Mouse (Mus musculus) frontal cortex, adult 2 months (tissue): ENCODE data around the gene Flvcr1. TPM values are rescaled to one million over a fixed set of nuclear protein-coding genes. Genes with fewer than 3 reads are reported as not detected.

Experiments
- DNase-seq, 2 experiments: peaks; one replicate each; pipeline ENCODE4 v3.0.0; 2022; ENCODE audit warnings: low spot score in 1 of 2; ENCODE audit errors: extremely low spot score in 1 of 2
- polyA plus RNA-seq: library from polyadenylated mRNA; depleted of rRNA; stranded (reverse); fragments of >200 nt; gene quantifications from 2 replicates; pipeline ENCODE4 v1.2.3, GENCODE M21; 2012; rRNA removed

Flvcr1 gene
- polyA plus RNA-seq = 19.5 and 19.8 TPM in 2 replicates

DNA sequence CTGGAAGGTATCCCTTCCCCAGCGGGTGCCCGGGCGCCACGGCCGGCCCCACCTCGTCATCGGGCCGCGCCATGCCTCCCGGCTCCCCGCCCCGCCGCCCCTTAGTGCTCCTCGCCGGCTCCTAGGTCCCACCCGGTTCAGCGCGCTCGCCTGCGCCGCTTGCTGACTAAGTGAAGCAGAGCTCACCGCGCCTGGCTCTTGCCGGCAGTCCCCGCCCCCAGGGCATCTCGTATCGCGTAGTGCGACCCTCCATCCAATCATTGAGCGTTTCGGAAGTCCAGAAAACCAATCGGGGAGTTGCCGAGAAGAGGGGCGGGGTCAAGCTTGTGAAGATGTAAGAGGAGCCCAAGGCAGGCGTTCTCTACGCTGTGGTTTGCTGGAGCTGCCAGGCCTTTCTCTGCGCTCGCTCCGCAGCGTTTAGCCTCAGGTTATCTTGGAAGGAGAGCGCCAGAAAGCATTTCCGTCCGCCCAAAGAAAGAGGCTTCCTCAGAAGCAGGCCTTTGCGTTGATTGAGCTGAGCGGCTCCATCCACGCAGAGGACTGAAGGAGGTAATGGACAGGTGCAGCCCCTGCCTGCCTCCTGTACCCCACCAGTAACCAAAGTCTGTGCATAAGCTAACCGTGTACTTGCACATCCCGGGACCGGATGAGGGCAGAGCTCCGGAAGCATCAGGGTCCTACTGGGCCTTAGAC is at the start of gene Flvcr1:
Gene Flvcr1, minus strand, starts transcription at position 138 of the 693 bp plus-strand sequence.
- DNase-seq = peak; percentile 98 to 99

DNA sequence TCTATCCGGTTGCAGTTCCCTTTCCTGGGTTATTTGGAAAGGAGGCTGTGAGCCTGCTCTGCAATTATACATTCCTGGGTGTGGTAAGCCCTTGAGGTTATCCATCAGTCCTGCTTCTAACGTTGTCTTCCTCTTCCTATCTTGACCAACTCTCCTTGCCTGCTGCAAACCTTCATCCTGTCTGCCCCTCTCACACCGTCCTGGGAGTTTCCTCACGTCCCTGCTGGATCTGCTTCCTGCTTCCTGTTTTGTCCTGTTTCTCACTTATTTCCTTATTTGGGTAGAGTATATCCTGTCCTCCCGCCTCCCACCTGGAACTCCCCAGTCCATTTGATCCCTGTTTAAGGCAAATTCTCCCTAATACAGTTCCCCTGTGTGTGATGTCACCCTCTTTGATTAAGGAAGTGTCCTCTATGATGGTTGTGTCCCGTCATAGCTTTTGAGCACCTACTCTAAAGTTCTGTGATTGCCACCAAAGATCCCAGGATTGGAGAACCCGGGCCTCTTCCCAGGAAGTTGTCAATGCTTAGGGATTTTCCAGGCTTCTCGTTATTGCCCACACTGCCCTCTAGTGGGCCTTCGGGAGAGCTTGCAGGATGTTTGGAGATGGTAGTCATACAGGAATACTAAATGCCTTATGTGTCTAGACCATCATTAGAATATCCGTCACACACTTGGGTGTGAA is 49.4 kb upstream of the Flvcr1 start:
- peak in 1 of 2 experiments; percentile 71 for DNase-seq

DNA sequence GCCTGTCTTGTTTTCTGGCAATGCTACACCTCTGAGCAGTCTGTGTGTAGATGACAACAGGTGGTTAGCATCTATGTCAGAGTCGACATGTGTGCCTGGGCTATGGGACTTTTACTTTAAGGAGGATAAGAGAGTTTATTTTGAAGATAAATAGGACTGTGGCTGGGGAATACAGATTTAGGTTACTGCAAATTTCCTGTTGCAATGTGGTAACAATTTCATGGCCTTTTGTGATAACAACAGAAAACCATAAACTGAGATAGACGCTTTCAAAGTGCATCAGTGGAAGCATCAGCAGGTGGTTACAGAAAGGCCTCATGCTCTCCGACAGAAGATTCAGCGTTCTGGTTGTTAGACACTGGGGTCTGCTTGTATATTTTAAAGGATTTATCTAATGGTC is 47.5 kb upstream of the Flvcr1 start:
- no peak for DNase-seq

DNA sequence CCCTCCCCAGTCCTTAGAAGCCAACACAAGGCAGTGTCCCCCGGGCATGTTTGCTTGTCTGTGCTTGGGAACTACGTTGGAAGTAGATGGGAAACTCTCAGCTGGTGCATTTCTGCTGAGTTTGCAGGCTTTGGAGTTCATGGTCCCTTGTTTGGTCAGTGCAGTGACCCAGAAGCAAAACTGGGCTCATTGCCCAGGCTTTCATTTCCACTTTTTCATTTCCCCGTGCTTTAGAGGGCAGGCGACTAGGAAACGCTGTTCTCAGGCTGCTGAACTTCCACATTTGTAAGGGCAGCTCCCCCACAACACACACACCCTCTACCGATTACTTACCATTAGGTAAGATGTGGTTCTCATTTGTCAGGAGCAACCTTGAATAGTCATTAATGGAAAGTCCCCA is 47.0 kb upstream of the Flvcr1 start:
- peak in 1 of 2 experiments; percentile 50 for DNase-seq

DNA sequence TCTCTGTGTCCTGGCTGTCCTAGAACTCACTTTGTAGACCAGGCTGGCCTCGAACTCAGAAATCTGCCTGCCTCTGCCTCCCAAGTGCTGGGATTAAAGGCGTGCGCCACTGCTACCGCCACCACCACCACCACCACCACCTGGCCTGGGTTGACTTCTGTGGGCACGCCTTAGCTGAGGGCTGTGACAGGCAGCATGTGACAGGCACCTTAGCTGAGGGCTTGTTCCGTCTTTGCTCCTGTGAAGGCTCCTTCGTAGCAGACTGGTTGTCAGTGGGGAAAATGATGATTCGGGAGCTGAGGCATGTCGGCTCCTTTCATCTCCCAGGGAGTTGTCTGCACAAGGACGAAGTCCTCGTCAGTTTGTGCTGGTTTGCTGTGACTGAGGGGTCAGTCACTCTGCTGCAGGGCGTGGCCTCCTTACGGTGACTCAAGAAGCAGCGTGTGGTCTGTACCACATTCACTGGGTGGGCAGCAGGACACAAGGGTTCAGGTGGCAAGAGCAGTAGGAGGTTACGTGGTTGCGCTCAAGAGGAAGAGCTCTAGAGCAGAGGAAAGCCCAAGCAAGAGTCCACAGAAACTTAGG is 46.5 kb upstream of the Flvcr1 start:
- no peak for DNase-seq

DNA sequence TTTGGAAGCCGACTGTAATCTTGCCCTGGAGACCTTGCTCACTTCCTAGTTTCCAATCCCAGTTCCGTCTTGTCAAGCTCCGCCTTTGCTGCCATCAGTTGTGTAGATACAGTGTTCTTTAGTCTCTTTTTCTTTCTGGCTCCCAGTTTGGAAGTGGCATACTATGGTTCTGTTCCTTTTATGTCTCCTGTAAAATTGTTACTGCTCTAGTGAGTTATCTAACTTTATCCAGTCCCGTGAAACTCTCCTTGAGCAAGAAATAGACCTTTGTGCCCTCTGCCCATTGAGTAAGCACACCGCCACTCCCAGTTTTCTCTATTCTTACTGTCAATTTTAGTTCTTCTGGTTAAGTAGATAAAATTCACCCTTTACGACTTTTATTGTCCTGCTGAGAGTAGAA is 45.7 kb upstream of the Flvcr1 start:
- no peak for DNase-seq

DNA sequence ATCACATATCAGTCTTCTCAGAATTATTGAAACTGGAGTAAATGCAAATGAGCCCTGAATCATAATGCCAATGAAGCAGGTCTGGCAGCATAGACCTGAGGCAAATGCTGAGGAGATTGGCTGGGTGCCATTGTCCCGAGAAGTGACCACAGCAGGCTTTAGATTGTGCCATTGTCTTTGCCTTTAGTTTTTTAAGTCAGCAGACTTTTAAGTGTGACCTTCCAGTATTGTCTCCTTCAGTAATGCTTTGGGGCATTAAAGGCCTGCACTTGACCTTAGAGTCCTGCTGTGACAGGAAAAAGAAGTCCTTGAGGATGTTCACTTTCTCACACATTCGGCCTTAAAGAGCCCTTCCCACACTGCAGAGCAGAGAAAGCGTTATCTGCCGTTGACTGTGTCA is 44.3 kb upstream of the Flvcr1 start:
- no peak for DNase-seq

DNA sequence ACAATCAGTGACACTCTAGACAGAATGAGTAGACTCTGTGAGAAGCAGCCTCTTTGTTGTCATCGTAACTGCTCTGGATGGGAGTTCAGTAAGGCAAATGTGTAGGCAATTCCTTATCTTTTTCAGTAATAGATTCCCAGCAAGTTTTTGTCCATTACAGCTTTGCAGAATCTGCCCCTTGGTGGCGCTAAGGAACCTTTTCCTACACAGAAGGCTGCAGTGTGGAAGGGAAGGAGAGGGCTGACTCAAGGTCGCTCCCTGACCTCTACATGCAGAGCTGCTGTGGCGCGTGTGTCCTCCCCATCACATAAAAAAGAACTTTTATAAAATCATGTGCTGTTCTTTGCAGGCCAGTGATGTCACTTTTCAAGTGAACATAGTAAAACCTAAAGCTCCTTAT is 42.4 kb upstream of the Flvcr1 start:
- no peak for DNase-seq

DNA sequence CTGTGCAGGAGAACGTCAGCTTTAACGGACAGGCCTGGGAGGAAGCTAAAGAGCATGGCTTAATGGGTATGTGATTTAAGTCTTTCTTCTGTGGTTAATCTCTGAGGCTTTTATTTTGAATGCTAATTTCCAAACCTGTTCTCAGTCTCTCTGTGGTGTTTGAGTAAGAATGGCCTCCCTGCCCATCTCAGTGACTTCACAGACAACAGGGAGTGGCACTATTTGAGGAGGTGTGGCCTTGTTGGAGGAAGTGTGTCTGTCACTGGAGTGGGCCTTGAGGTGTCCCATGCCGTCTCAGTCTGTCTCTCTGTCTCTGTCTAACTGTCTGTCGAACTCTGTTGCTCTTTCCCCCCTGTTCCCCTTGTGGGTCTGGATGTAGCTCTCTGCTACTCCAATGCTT is 39.2 kb upstream of the Flvcr1 start:
- no peak for DNase-seq

DNA sequence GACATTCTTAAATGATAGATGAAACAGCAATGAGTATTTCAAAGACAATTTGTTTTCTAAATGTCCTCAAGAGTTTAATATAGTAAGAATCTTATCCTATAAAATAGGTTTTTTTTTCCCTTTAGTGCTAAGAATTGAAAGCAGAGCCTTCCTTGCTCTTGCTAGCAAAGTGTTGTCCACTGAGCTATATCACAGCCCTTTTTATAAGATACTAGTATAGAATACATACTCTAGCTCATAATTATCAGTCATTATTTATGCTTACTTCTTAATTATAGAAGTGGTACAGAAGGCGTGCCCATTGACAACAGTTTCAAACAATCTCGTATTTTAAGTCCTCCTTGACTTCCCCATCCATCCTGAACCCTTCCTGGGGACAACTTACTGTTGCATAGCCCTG is 38.6 kb upstream of the Flvcr1 start:
- DNase-seq = no peak

DNA sequence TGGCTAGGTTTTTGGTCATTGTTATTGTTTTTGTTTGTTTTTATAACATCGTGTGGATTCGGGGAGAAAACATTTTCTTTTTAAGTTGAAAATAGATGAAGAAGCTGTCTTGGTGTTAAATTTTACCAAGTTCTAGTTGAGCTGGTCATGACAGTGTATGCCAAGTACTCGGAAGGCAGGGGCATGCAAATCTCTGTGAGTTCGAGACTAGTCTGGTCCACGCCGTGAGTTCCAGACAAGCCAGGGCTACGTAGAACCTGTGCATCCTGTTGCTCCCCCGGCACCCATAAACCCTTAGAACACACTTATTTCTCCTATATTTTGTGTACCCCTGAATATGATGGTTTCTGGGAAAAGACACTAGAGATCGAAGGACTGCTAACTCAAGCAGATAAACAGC is 37.7 kb upstream of the Flvcr1 start:
- no peak for DNase-seq

DNA sequence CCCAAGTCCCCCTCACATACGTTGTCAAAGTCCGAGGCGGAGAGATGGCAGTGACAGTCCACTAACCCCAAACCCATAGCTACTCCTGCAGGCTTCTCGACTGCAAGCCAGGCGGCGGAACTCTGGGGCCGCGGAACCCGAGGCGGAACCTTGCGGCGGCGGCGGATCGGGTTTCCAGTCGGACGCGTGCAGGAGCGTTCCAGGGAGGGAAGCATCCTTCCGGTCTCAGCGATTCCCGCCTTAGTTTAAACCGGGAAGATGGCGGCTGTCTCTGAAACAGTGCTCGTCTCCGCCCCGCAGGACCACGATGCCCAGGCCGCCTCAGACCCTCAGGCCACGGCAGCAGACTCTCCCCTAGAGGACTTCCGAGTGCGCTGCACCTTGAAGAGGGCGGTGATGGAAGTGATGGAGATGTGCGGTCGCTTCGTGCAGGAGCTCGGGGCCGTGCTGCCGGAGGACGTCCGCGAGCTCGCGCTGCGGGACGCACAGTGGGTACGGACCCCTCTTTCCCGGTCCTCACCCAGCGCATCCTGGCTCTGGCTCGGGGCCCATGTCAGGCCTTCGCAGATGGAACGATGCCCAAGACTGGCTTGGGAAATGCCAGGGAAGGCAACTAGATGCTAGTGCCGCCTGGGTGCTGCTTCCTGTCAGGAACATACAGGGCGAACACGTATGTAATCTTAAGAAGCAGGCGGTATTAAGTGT is 37.0 kb upstream of the Flvcr1 start, which contains the start of the genes Tatdn3 and Nsl1:
Gene Tatdn3, minus strand, starts transcription at position 152 of the 705 bp plus-strand sequence.
Gene Nsl1, plus strand, starts transcription at position 232 of the 705 bp plus-strand sequence.
- peak; percentile 59 to 96 for DNase-seq

DNA sequence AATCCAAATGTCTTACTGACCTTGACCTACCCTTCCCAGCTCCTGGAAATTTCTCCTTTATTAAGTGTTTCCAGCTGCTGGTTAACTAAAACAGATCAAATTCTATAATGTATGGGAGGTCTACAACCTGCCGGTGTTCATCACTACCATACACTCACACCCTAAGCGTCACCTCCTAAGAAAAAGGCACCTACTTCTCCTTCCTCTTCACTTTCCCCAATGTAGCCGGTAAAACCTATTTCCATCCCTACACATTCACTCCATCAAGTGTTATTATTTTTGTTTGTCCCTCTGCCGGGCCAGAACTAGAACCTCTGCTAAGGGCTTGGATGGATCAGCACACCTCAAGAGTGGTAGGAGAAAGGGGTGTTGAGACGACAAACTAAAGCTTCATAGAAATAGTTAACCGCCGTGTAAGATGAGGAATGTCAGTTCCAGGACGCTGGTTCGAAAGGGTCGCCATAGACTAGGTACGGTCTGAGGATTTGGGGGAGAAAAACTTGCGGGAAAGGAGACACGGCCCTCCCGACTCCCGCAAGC is 36.4 kb upstream of the Flvcr1 start:
- DNase-seq = peak in 1 of 2 experiments; percentile 12

DNA sequence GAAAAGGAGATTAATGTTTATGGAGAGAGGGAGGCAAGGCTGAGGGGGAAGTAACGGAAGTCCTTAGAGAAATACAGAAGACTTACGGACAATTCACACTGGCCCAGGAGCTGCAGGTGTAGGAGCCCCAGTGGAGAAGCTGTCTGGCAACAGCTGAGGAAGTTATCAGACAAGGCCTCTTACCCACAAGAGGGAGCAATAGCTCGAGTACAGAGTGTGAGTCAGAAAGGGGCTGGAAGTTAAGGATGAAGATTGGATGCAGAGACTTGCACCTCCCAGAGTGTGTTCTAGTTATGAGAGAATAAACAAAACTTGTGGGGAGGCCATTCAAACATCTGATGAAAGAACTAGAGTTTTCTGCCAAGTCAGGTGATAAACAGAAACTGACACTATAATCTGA is 31.5 kb upstream of the Flvcr1 start:
- DNase-seq = no peak

DNA sequence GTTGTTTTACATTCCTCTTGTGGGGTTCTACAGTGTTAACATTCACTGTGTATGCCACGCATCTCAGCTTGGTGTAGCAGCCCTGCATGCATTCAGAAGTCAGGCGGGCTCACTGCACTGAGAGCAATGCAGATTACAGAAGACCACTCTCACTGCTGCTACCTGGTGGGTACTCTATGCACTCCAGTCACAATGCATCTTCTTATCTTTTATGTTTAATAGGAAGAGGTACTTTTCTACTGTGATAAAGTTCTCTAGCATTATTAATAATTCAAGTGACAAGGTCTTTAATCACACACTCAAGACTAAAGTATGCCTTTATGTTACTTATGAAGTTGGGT is 29.5 kb upstream of the Flvcr1 start:
- DNase-seq = no peak

DNA sequence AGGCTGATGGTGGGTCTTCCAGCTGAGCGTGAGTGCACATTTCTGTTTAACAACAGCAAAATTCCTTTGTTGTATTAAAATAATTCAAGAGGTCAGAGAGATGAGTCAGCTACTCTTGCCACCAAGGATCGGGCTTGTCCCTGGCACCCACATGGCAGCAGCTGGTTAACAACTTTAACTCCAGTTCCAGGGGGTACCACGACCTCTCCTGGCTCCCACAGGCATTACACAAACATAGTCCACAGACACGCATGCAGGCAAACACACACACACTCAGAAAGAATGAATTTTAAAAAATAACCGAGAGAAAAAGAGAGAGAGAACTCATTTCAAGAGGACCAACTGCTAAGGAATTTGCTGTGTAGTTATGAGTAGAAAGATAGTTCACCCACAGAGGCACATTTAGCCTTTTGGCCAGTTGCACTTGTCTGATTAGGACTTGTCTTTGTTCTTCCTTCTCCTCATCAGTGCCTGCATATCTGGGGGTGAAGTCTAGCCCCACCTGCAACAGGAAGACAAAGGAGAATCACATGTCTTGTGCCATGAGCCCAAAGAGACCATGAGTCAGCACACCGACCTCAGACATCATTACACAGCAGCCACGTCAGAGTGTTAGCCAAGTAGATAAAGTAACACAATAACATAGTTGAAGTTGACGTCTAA is 29.0 kb upstream of the Flvcr1 start:
- DNase-seq = no peak

DNA sequence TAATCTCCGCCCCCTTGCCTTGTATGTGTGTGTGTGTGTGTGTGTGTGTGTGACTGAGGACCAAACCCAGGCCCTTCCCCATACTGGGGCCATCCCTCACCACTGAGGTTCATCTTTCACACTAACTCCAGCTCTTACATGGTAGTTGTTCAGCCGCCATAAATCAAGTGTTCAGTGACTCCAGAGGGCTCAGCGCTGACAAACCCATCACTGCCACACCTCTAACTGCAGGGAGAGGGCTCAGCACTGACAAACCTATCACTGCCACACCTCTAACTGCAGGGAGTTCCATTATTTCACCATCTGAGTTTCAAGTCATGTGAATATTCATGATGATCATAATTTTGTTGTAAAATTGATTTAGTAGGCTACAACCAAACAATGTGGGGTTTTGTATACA is 27.6 kb upstream of the Flvcr1 start:
- no peak for DNase-seq

DNA sequence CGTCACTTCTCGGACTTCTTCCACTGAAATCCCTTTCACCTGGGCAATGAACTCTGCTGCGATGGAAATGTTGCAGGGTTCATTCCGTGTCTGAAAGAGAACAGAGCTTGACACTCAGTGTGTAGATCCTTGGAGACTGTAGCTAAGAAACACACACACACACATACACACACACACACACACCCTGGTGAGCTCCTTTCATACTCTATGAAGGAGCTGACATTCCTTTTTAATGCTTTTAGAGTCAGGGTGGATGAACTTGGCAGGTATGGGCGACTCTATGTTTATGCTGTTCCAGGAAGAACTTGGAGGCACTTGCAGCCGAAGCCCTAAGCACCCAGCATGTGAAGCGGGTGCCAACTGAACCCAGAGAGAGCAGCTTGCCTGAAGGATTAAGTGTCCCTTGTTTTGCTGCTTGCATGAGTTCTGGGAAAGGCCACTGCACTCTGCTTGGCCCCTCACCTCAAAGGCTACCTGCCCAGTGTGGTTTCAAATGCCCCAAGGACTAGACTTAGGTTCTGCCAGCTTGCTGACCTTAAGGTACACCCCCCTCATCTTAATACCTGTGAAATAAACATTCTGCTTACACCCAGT is 20.4 kb upstream of the Flvcr1 start:
- DNase-seq = no peak

DNA sequence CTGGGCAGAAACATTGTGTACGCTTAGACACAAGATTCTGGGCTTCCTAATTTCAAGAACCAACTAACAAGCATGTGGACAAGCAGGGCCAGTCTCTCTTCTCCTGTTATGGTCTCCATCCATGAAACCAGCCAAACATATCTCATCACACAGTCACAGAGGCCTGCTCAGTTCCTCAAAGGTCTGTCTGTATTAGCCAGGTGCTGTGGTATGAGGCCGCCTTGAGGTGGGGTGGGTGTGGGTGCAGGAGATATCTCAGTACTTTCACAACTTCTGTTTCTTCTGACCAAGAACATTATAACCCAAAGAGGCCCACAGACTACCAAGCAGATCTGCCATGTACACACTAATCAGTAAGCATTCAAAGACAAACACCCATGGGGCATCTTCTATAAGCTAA is 19.3 kb upstream of the Flvcr1 start:
- DNase-seq = no peak

DNA sequence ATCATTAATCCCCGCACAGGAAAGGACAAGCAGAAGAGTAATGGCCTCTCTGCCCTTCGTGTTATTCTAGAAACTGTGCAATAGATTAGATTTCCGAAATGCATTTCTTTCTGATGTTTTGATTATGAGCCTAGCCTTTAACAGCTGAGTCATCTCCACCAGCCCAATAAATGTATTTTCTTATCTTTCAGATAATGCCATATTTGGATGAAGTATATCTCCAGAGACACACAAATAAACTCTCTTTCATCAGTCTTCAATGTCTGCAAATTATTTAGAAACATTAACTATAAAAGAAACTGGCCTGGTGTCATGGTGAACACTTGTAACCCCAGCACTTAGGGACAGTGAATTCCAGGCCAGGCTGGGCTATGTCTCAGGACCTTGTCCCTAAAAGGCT is 16.7 kb upstream of the Flvcr1 start:
- DNase-seq = no peak
